Mouse (Mus musculus) T-cell, adult 2 months (primary cell): ENCODE data around the gene Armc7.
"Not testable (repeated sequence)": the region's sequence is repeated elsewhere in the genome, so short reads cannot be mapped to it uniquely, and the experiment has no call there.

ENCODE experiments used
- DNase-seq: peaks from one replicate; pipeline ENCODE4 v3.0.0; 2022; ENCODE audit warnings: low spot score

Armc7 gene

DNA sequence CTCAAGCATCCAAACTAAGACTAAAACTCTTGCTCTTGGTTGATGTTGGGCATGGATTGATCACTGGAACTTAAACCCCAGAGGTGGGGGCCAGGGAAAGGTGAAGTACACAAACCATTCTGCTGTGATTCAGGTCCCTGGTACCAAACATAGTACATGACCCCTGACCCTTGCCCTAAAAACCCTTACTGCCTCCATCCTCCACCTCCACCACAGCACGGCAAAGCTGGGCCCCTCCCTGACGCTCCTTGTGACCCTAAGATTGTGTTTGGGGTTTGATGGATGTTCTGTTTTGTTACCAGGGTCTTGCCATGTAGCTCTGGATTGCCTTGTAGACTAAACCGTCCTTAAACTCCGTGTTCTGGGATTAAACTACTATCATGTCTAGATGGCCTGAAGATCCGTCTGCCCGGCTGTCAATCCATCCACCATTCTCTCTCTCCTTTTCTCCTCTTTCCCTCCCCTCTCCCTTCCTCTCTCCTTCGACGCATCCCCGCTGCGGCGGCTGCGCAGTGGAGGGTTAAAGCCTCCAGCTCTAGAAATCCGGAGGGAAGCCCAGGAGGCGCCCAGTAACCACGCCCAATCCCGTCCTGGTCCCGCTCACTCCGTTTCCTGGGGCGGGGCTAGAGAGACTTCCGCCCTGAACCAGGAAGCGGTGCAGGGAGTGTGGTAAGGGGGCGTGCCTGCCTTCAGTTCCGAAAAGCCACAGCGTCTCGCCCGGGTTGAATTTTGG, at the start of gene Armc7:
TSS of gene Armc7 (plus strand) at position 643 of the 733 bp plus-strand sequence.
- DNase-seq: peak; percentile 91

DNA sequence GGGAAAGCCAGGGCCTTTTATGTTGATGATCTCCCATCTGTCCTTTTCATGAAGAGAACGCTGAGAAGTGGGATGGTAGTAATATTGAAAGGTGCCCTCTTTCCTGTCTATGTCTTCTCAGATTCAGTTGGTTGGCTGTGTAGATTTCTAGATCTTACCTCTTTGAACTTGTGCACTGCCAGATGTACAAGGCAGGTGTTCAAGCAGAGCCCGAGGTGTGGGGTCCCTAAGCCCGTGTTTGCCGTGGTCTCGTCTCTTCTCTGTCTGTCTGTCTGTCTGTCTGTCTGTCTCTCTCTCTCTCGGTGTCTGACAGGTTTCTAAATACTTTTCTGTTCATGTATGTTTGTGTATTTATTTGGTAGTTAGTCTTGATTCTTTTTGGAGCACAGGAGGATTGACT, 49.8 kb upstream of the Armc7 start:
- no peak for DNase-seq

DNA sequence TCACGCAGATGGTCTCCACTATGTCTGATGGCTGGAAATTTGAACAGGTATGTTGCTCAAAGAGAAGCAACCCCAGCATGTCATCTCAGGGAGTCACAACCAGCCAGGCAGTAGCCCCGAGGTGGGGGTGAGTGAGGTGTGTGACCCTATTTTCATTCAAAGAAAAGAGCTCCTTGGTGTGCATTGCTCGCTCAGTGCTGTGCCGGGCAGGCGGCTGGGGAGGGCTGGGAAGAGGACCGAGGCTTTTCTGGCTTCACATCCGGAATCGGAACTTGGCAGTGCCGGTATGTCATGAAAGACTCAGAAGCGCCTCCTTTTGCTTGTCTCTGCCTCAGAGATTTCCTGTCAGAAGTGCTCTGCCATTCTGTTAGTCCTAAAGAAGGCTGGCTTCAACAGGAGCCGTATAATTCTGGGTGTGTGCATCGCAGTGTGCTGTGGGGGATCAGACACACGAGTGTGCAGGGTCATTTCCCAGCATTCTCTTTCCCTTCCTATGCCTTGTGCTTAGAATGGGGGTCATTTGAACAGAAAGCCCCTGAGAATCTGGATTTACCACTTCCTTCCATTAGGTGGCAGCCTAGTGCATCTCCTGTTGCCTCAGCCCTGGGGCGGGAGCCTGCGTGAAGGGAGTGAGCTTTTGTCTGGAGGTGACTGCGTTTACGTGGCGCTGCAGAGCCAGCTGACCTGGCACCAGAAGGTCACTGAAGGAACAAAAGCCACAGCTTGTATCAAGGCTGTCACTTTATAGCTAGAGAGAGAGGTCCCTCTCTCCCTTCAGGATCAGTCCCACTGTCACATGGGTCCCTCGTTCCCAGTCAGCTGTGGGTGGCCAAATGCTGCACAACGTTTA, 47.8 kb upstream of the Armc7 start:
- peak; percentile 75 for DNase-seq

DNA sequence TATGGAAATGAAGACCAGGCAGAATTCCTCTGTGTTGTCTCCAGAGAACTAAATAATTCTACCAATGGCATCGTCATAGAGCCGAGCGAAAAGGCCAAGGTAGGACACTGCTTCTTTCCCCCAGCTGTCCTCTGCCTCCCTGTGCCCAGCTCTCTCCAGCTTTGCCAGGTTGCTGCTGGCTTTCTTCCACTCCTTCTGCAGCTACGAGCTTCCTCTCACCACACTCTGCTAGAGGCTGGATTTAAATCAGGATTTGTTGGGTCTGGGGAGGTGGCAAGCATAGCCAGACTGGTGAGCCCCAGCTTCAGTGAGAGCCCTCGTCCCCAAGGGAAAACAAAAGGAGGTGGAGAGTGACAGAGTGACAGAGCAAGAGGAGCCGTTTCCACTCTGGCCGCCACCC, 46.2 kb upstream of the Armc7 start:
- no peak for DNase-seq

DNA sequence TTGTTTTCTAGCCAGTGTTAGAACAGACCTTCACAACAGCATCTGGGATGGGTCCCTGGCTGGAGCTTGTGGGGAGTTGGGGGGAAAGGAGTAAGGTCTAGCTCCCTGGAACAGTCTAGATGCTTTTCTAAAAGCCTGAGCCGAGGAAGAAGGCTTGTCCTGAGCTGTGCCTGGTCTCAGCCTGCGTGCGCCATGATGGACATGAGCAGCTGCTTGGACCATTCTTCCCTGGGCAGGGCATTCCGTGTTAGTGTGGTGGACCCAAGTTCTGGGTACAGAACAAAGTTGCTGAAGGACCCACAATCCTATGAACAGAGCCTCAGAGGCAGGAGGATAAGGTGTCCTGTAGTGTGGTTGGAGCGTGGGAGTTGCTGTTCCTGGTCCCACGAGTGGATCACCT, 44.9 kb upstream of the Armc7 start:
- no peak for DNase-seq

DNA sequence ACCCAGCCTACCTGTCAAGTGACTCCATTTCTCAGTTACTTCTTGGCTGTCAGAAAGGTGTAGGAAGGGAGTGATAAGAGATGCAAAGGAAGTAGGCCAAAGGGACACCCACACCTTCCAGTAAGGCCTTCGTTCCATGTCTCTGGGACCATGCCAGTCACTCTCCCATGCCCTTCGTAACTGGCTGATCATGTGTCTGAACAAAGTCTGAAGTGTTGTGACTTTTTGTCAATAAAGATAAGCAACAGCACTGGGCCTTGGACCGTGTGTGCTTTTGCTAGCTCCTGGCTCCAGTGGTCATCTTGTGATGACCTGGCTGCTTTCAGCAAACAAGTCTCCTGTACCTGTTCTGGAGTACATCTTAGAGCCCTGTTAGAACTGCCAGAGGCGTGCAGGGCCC, 42.7 kb upstream of the Armc7 start:
- no peak for DNase-seq

DNA sequence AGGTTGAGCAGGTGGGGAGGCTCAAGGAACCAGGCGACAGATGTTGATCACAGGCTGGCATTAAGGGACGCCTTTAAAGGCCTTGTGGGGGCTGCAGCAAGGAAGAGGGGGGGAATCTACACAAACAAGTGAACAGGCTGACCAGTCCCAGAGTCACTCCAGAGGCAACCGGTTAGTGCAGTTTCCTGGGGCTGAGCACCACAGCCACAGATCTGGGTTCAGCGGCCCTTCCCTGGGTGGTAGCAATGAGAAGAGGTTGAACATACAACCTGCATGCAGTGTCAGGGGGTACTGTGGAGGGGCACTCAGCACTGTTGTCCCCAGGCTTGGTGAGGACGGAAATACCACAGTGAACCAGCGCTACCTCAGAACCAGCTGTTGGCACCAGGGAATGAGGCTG, 42.1 kb upstream of the Armc7 start:
- DNase-seq: no peak

DNA sequence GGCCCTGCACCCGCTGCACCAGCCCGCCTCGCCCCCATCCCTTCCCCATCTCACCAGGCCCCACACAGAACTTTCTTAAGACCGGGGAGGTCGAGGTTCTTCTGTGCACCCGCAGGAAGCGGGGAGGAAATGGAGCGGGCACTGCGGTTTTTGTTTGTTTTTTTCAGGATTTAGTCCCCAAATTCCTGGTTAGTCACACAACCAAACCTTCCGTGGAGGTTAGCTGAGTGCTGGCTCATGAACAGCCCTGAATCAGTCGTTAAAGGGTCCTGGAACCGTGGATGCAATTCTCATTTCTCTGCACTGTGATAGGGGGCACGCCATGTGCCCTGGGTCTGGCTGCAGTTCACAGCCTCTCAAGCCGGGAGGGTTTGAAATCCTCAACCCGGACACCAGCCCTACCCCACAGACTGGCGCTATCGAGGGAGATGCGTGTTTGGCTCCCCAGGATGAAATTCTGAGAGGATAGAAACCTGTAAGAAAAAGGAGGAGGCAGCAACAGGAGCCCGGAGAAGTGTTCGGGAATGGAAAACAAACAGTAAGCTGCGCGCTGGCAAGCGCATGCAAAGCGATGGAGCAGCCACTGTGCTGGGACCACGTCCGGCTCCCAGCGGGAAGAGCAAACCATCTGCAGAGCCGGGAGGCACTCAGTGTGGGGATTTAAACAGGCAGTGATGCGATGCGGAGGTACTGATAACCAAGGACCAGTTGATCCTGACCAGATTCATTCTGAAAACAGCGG, 39.7 kb upstream of the Armc7 start:
- no peak for DNase-seq

DNA sequence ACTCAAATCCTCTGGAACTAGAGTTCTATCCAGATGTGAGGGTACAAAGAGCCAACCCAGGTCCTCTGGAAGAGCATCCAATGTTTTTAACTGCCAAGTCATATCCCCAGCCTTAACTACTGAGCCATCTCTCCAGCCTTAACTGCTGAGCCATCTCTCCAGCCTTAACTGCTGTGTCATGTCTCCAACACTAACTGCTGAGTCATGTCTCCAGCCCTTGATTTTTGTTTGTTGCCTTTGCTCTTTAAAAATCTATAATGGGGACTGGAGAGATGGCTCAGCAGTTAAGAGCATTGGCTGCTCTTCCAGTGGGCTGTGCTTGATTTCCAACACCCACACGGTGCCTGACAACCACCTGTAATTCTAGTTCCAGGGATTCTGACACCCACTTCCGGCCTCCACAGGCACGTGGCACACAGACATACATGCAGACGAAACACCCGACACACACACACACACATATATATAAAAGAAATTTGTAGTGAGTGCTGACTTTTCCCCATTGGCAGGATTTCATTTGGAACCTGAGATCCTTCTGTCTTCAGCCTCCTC, 37.8 kb upstream of the Armc7 start:
- no peak for DNase-seq

DNA sequence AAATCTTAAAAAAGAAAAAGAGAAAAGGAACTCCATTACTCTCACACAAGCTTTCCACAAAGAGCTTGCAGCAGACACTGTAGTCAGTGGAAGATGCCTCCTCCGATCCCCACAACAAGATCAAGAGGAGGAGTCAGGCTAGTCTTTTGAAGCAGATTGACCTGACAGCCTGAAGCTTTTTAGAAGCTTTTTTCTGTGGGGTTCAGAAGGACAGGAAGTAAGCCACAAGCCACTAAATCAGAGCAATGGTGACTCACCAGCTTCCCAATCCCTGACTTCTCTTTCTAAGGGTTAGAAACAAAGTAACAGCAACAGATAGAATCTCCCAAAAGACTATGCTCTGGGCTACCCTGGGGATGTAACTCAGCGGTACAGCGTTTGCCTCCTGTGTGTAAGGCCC, 36.1 kb upstream of the Armc7 start:
- DNase-seq: no peak

DNA sequence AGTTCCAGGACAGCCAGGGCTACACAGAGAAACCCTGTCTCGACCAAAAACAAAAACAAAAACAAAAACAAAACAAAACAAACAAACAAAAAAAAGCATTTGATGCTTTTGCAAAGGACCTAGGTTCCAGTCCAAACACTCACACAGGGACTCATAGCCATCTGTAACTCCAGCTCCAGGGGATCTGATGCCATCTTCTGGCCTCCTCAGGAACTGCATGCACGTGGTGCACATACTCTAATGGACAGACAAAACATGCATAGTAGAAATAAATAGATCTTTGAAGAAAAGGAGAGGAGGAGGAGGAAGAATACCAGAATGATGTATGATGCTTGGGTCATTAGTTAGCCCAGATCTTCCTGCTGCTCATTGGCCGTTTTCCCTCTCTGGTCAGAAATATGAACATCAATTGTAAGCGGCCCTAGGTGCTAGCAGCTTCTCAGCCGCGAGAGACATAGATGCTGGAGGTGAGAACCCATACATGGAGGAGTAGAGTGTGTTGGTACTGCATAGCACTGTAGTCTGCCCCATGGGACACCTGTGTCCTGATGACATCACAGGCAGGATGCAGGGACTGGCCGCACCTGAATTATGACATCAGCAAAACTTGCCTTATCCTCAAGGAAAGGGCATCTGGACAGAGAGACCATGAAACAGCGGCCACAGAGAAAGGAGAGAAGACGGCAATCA, 35.4 kb upstream of the Armc7 start, which contains the start of gene Trim80:
TSS of gene Trim80 (plus strand) at position 640 of the 690 bp plus-strand sequence.
- no peak for DNase-seq

DNA sequence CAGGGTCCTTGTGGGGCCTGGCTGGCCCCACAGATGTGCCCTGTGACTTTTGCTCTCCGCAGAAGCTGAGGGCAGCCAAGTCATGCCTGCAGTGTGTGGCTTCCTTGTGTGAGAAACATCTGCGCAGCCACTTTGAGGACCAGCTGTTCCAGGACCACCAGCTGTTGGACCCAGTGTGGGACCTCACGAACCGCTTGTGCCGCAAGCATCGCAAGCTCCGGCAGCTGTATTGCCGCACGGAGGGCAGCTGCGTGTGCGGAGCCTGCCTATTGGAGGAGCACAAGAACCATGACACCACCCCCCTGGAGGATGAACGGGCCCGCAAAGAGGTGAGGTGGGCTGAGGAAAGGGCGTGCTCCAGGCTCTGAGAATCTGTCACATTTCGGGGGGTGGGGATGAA, 34.0 kb upstream of the Armc7 start:
- no peak for DNase-seq

DNA sequence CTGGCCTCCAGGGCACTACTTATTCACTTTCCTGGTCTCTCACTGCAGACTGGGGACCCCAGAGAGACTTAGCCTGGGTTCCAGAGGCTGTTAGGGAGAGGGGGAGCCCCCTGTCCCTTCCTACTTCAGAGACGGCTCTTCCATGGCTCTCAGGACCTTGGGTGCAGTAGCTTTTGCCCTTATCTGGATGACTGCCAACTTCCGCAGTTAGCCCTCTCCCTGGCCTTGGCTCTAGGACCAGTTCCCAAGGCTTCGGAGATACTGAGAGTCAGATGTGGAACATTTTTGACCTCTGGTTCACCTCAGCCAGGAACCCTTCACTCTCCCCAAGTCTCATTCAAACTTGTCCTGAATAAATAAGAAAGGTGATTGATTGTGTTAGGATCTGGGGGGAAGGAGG, 28.6 kb upstream of the Armc7 start:
- no peak for DNase-seq

DNA sequence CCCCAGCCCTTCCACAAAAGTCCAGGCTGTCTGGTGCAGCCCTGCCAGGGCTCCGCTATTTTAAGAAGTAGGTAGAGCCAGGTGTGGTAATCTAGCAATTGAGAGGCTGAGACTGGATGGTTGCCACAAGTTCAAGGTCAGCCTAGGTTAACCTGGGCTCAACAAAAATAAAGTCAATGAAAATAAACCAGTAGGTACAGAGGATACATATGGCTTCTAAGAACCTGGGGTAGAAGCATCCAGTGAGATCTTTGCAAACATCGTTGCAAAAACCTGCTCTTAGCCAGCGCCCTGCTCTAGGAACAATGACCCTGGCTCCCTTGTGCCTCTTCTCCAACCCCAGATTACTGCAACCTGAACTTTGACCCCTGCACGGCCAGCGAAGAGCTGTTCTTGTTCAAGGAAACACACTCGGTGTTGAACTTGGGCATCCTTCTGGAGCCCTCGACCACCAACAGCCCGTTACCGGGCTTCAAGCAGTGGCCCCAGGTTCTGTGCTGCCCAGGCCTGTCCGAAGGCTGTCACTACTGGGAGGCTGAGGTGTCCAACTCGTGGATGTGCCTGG, 28.1 kb upstream of the Armc7 start:
- no peak for DNase-seq

DNA sequence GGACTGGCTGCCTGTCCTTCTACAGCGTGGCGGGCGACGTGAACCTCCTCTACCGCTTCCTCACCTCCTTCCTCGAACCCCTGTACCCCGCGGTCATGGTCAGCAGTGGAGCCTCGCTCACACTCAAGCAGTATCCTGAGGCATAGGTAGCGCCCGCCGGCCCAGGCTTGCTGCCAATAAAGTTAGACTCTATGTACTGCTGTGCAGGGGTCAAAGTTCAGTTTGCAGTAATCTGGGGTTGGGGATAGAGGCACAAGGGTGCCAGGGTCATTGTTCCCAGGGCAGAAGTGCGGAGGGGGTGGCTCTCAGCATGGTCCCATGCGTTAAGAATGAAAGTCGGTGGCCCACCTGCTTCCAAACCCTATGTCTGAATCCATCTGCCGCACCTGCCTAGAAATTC, 27.4 kb upstream of the Armc7 start:
- DNase-seq: no peak

DNA sequence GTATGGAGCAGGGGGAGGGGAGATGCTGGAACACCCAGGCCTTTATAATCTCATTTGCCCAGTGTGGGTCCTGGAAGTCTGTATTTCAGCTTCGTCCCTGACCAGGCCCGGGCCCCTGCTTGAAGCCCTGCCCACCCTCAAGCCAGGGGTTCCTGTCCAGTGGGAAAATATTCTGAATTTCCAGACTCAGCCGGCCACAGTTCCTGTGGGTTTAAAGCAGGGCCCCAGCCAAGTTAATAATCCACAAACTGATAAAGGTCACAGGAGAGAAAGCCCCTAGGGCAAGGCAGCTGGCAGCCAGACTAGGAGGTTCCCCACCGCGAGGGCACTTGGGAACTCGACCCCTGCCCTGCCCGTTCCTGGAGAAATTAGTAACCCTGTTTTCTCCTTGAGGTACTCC, 26.5 kb upstream of the Armc7 start:
- no peak for DNase-seq

DNA sequence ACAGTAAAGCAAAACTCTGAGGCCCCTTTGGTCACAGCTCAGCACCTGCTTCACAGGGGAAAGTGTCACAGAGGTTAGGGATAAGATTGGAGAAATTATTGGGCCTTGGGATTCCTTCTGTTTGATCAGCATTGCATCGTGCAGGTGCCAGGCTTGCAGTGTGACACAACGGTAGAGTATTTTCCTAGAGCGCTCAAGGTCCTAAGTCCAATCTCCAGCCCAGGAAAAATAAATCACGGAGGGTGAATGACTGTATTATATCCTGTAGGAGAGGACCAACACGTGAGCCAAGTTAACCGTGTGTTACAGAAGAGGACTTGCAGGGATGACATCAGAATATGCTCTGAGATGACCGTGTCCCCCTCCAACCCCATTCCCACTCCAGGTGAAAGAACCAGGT, 25.3 kb upstream of the Armc7 start:
- no peak for DNase-seq

DNA sequence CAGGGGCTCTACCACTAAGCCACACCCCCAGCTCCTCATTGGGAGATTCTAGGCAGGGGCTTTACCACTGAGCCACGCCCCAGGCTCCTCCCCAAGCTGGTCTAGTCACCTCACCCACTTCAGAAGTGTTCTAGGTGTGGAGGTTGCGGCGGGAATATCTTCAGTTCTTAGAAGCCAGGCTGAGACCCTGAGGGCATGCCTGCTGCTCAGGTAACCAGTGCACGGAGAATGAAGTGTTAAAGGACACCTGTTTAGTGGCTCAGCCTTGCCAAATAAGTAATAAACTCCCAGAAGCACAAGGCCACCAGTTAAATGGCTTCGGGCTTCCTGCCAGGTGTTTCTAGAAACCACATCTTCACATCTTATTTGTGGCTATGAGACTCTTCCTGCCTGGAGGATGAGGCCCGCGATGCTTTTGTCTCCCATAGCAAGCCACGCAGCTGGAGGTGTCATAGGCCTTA, 23.7 kb upstream of the Armc7 start:
- DNase-seq: peak; percentile 89

DNA sequence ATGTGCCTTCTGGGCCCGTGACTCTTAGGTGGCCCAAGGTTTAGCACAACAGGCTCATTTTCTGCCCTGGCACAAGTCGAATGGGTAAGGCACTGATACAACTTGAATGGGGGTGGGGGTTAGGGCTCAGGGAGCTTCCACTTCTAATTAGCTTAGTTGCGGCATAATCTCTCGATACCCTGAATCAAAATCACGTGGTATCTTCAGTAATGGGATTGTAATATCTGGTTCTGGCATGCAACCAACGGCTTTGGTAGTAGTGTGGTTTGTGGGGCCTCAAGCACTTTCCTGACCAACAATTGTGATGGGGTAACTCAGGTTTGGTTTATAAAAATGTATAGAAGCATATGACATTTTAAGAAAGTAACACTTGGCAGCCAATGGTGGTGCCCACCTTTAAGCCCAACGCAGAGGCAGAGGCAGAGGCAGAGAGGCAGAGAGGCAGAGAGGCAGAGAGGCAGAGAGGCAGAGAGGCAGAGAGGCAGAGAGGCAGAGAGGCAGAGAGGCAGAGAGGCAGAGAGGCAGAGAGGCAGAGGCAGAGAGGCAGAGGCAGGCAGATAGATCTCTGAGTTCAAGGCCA, 23.1 kb upstream of the Armc7 start:
- DNase-seq: no peak

DNA sequence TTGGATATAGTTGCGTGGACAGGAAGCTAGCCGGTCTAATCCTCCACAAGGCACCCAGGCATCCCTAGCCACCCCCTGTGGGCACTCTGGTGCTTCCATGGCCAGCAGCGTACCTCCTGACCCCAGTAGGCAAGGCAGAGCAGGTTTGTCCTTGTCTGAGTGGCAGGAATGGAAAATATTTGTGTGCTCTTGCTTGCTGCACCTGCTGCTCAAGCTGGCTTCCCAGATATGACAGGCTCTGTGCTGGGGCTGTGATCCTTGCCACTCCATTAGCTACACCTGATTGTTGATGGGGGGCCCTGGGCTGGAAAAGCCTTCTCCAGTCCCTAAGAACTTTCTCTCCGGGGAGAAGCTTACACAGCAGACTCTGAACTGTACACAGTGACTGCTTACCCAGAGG, 22.2 kb upstream of the Armc7 start:
- DNase-seq: no peak

DNA sequence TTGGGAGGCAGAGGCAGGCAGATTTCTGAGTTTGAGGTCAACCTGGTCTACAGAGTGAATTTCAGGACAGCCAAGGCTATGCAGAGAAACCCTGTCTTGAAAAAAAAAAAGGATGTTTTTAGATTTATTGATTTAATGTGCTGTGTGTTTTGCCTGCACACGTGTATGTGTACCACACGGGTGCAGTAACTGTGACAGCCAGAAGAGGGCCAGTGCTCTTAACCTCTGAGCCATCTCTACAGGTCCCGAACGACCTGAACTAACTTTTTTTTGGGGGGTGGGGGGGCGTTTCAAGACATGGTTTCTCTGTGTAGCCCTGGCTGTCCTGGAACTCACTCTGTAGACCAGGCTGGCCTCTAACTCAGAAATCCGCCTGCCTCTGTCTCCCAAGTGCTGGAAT, 20.6 kb upstream of the Armc7 start:
- DNase-seq: not testable (repeated sequence)
